Mouse (Mus musculus): ENCODE measurements at regions not wholly inside any gene's neighbourhood (a gene's known extent, or its start where the extent isn't known, plus 50 kb on each side); places are given as distances from the start of the nearest gene placed in this dataset.

DNA sequence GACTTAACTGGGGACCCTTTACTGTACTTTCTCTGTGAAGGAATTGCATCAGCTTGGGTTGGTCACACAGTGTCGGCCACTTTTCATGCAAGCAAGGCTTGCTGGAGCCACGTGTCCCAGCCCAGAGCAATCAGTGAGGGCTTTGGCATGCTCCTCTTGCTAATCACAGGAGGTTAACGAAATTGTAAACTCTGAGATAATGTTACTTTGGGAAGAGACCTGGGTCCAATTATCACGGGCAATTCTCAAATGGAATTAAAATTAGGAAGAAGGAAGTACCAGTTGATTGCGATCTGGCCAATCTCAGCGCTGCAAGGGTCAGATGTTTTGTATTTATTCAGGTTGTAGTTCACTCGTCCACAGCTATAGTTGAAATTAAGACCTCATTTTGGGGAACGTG, 153.2 kb downstream of the Dusp6 start:
- no peak for DNase-seq (ENCODE audit: low spot score in 2 of 2)

DNA sequence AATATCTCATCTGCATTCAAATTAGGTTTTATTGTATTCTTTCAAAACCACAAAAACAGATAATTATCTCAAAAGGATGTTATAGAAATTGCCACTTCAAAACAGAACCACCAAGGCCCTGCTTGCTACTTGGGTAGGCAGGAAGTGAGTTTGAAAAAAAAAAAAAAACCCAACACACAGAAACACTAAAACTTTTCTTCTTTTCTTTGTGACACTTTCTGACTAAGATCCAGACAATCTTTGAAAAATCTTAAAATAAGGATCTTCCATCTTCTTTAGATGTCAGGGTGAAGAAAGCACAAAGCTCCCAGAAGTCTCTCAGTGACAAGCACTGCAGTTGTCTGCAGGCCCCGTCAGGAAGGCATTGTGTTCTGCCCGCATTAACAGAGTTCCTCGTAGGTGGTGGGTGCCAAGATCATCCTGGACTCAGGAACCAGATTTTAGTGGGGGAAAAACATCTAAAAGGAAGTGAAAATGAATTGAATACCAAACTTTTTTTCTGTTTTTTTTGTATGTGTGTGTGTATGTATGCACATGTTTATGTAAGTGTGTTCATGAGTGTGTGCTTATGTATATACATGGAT, 154.0 kb downstream of the Dusp6 start:
- no peak for DNase-seq (ENCODE audit: low spot score in 2 of 2)

GRCm38 (mm10) chr10:99417591-99417990, 154.6 kb downstream of the Dusp6 start:
- DNase-seq (ENCODE audit: low spot score in 2 of 2), result no peak

GRCm38 (mm10) chr10:99418497-99418896, 155.5 kb downstream of the Dusp6 start:
- no peak for DNase-seq (ENCODE audit: low spot score in 2 of 2)

GRCm38 (mm10) chr10:99419532-99419931, 156.5 kb downstream of the Dusp6 start:
- no peak for DNase-seq (ENCODE audit: low spot score in 2 of 2)

DNA sequence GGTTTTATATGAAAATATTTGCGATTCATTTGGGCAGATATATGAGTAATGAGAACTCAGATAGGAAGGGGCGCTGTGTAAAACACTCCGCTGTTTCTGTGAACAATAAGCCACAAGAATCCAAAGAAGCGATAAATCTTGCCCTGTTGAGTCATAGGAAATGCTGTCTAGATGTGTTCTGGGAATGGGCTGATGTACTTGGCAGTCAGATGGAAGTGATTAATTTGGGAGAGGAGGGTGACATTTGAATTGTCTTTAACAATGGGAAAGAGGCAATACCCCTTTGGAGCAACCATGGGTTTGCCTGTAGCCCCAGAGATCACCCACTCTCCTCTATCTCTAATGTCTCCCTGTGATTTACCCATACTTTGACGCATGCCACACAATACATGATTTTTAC, 160.4 kb downstream of the Dusp6 start:
- no peak for DNase-seq (ENCODE audit: low spot score in 2 of 2)

- no peak for DNase-seq (ENCODE audit: low spot score in 2 of 2)
Measured at GRCm38 (mm10) chr10:99425265-99425664, 162.2 kb downstream of the Dusp6 start.

DNA sequence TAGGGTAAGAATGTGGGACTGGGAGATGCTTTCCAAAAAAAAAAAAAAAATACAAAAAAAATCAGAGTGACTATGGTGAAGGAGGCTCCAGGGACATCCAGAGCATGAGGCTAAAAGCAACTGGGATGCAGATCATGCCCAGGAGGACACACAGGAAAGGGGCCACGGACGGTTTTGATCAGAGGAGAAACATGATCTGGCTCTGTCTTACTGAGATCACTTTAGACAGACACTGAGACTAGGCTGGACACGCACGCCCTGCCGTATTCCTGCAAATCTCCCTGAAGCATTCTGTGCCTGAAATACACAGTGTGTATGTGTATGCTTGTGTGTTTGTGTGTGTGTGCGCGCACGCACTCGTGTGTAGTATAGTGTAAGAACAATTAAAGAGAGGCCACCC, 167.1 kb downstream of the Dusp6 start:
- DNase-seq (ENCODE audit: low spot score in 2 of 2), result no peak

DNA sequence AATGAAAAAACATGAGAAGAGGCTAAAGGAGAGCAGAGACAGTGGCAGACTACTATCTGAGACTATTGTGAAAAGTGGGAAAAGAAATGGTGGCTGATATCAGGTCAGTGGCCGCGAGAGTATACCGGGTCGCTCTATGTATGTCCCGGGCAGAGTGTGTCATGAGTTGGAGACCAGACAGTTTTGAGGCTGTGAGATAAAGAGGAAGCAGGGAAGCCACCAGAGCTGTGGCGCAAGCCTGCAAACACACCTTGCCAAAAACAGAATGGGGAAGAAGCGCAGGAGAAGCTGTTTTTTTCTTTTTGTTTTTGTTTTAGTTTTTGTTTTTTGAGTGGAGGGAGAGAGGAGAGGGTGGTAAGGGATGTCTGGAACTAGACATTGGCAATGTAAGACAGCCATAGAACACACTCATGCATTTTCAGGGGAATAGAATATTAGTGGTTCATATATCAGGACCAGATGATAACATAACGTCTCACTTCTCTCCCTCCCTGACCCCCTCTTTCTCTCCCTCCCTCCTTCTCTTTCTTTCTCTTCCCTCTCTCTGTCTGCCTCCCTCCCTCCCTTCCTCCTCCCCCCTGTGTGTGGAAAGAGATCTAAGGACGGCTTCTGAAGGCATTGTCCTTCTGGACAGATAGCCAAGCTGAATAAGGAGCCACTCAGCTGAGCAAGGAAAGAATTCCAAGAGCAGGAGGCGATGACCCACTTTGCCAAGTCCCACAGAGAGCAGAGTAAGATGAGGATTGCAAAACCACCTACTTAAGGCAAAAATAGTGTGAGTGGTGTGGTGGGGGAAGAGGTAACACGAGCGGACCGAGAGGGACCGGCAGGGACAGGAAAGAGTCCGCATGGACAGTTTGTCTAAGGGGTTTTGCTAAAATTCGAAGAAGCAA, 167.9 kb downstream of the Dusp6 start:
- peak; percentile 28 to 32 for DNase-seq (ENCODE audit: low spot score in 2 of 2)

DNA sequence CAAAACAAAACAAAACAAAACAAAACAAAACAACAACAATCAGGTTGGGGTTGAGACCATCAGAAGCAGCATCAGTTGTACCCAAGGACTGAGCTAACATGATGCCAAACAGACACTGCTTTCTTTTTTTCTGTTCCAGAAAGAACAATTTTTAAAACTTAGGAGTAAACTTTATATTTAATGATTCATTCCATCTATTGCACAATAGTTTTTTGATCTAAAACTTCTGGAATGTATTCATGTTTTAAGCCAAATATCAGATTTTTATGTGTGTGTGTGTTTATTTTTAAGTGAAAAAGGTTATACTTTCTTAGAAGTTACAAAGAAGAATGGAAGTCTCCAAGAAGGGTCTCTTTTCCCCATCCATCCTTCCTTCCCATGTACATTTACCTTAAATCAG, 174.0 kb downstream of the Dusp6 start:
- DNase-seq (ENCODE audit: low spot score in 2 of 2), result no peak

DNA sequence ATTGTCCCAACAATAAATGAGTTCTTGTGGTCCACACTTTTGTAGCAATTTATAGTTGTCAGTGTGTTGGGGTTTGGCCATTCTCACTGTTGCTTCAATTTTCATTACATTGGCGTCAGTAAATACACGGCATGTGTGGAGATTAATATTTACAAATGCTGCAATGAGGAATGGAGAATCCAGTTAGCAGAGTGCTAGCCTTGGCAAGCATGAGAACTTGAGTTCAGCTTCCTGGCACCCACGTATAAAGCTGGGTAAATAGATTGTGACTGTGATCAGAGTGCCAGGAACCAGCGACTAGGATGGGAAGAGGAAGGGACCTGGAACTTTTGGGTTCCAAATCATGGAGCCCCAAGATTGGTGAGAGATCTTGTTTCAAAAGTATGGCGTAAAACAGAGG, 177.1 kb downstream of the Dusp6 start:
- DNase-seq (ENCODE audit: low spot score in 2 of 2), result no peak

GRCm38 (mm10) chr10:99441014-99441413, 178.0 kb downstream of the Dusp6 start:
- DNase-seq (ENCODE audit: low spot score in 2 of 2), result peak; percentile 86 to 88

GRCm38 (mm10) chr10:99441931-99442330, 178.9 kb downstream of the Dusp6 start:
- peak in 1 of 2 experiments; percentile 30 for DNase-seq (ENCODE audit: low spot score in 2 of 2)

GRCm38 (mm10) chr10:99443453-99444170, 180.6 kb downstream of the Dusp6 start:
- no peak for DNase-seq (ENCODE audit: low spot score in 2 of 2)

DNA sequence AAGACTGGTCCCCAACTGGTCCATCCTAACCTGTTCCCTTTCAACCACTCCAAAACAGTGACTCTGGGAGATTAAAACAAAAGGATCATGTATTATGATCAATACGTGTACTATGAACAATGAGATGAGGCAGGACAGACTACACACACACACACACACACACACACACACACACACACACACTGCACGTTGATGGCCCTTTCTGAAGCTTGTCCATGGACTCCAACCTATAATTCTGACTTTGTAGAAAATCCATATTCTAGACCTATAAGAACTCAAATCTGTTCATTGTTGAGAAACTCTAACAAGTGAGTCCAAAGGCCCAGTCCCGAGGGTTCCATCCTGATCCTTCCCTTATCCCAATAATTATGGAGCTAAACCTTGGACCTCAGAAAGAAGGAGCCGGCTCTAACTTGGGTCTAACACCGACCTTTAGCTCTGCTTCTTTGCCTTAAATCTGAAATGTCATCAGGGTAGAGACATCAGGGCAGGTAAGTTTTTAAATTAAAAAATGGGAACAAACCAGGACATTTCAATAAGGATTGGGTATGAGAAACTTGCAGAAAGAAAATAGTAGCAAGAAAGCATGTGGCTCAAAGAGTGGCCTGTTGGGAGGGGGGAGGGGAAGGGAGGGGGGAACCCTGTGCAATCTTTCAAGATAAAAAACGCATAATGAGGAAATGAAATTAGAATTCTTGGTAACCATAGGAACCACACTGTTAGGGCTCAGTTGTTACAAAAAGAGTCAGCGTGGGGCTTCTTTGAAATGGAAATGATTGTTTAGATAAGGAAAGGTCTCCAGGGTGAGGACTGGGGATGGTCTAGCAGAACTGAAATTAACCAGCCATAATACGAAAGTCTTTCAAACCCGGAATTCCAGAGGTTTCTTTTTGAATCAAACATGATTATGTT, 187.9 kb downstream of the Dusp6 start:
- no peak for DNase-seq (ENCODE audit: low spot score in 2 of 2)

- no peak for DNase-seq (ENCODE audit: low spot score in 2 of 2)
Measured at GRCm38 (mm10) chr10:99451639-99452417, 188.8 kb downstream of the Dusp6 start.

- no peak for DNase-seq (ENCODE audit: low spot score in 2 of 2)
Measured at GRCm38 (mm10) chr10:99456180-99456579, 193.1 kb downstream of the Dusp6 start.

DNA sequence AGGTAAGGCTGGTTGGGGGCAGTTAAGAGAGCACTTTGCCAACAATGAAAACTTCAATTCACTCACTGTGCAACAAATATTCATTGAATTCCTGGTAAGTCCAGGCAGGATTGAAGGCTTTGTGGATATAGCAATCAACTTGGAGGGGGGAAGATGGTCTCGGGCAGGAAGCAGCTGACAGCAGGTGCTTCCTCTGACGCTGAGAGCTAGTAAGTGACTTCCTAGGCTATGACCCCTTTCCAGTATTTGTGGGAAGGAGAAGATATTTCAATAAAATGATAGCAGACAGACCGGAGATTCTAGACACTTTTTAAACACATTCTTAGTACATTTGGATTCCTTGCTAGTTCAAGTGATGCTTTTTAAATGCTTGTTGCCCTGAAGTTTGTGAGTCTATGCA, 195.0 kb downstream of the Dusp6 start:
- peak in 1 of 2 experiments; percentile 47 for DNase-seq (ENCODE audit: low spot score in 2 of 2)

DNA sequence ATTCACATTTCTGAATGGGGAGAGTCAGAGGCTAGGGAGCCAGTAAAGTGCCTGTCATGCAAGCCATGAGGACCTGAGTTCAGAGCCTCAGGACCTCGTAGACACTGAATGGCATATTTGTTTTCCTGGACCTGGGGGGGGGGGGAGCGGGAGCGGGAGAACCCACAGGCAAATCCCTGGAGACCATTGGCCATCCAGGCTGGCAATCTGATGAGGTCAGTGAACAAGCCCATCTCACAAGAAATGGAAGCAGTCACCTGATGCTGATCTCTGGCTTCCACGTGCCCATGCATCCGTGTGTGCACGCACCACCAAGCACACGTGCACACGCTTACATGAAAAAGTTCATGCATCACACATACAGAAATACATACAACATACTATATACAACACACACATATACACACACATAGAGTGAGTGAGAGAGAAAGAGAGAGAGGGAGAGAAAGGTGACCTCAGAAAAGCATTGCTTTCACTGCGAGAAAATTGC, 196.2 kb downstream of the Dusp6 start:
- no peak for DNase-seq (ENCODE audit: low spot score in 2 of 2)

DNA sequence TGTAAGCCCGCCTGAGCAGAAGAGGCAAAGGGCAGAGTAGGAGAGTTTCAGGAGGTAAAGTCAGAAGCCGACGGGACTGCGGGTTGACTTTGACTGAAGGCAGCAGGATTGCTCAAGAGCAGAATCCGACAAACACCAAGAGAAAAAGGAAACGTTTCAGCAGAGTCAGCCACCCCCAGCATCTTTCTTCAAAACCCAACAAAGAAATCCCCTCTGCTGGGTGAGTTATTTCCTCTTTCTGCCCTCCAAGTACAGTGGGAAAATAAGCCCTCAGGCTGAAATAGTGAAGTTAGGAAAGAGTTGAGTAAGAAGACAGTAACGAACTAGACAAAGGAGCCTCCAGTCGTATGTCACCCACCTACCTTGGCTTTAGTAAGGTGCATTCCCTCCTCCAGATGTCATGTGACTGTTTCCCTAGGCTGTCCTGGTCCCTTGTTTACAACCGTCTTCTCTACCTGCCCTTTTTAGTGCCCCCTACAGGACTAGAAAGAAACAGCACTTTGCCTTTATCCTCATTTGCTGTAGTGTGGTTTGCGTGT, 196.9 kb downstream of the Dusp6 start:
- DNase-seq (ENCODE audit: low spot score in 2 of 2), result peak; percentile 53 to 69

All from heart, adult 9 months (tissue).